Mouse (Mus musculus) heart, embryonic 11.5 days (tissue): ENCODE measurements around the gene Chka. TPM values are rescaled to one million over a fixed set of nuclear protein-coding genes. Genes with fewer than 3 reads are reported as not detected.
A peak's percentile ranks its signal among the peaks of the same experiment; 100 is the strongest.

Experiments used
- ATAC-seq: fragments of 200-750 bp; cut with Nextera tagmentation; replicated peaks from 2 replicates; pipeline ENCODE4 v1.8.0; 2017; ENCODE audit warnings: moderate library complexity; ENCODE audit not compliant: insufficient number of reproducible peaks, low FRiP score, low TSS enrichment
- H3K27ac ChIP-seq: fragments of 300-500 bp; sonication (generic); 2 replicates; pipeline ENCODE4 v1.5.1; 2014; ENCODE audit warnings: mild to moderate bottlenecking, low read depth, low read length
- H3K27me3 ChIP-seq: fragments of 300-500 bp; sonication (generic); 2 replicates; pipeline ENCODE4 v1.6.1; 2014; ENCODE audit warnings: mild to moderate bottlenecking, low read length, mixed read lengths; ENCODE audit not compliant: control insufficient read depth, insufficient read depth
- H3K36me3 ChIP-seq: fragments of 300-500 bp; sonication (generic); 2 replicates; pipeline ENCODE4 v1.6.1; 2014; ENCODE audit warnings: mild to moderate bottlenecking, low read length, moderate library complexity, mixed read lengths; ENCODE audit not compliant: control insufficient read depth, insufficient read depth
- H3K4me1 ChIP-seq: fragments of 300-500 bp; sonication (generic); 2 replicates; pipeline ENCODE4 v1.6.1; 2014; ENCODE audit warnings: low read length; ENCODE audit not compliant: control insufficient read depth, insufficient read depth
- H3K4me2 ChIP-seq: fragments of 300-500 bp; sonication (generic); 2 replicates; pipeline ENCODE4 v1.6.1; 2014; ENCODE audit warnings: mild to moderate bottlenecking, moderate library complexity
- H3K4me3 ChIP-seq: fragments of 300-500 bp; sonication (generic); 2 replicates; pipeline ENCODE4 v1.5.1; 2014; ENCODE audit warnings: low read depth, low read length
- H3K9ac ChIP-seq: fragments of 300-500 bp; sonication (generic); 2 replicates; pipeline ENCODE4 v1.6.1; 2014; ENCODE audit warnings: mild to moderate bottlenecking, low read depth, low read length, moderate library complexity
- H3K9me3 ChIP-seq: fragments of 300-500 bp; sonication (generic); replicated peaks from 2 replicates; pipeline ENCODE4 v1.6.1; 2016; ENCODE audit warnings: low read length; ENCODE audit not compliant: control insufficient read depth
- WGBS: fragments of 180-500 bp; shearing (Covaris S2); extraction: QIAGEN DNeasy Blood & Tissue Kit; methylation state at CpG from one replicate; pipeline ENCODE4 v1.1.7; 2014; ENCODE audit not compliant: insufficient replicate concordance; 5-methylcytosine and 5-hydroxymethylcytosine counted together
- polyA plus RNA-seq: library from polyadenylated mRNA; unstranded; fragments of >200 nt; fragmentation: Nextera tagmentation; extraction: Ambion mirVana; gene quantifications from 2 replicates; pipeline ENCODE4 v1.2.1, GENCODE M21; 2014

Chka gene
- polyA plus RNA-seq, 1 experiment from 2014 or later: 26.6 TPM

- Histone ChIP-seq H3K4me3 (no peak overlapping the region), H3K4me2 (no peak overlapping the region), H3K27me3 (no peaks in the 10 kb centered on the region), H3K36me3 (no peaks in the 10 kb centered on the region), H3K27ac (no peak overlapping the region), H3K4me1 (peaks cover 13% of the 10 kb centered on the region), H3K9me3 (no peaks in the 10 kb centered on the region), H3K9ac (no peak overlapping the region)
- no peak for ATAC-seq
- 77% methylated on average over 2 of the region's 2 CpGs for WGBS
Measured at GRCm38 (mm10) chr19:3849251-3849650, 2.3 kb upstream of the Chka start.

- H3K4me2 ChIP-seq: no peak overlapping the region
- WGBS: 38% methylated on average over 5 of the region's 5 CpGs
- H3K27me3 ChIP-seq: no peaks in the 10 kb centered on the region
- no peaks in the 10 kb centered on the region for H3K9me3 ChIP-seq
- H3K4me1 ChIP-seq: peaks cover 13% of the 10 kb centered on the region
- H3K9ac ChIP-seq: no peak overlapping the region
- H3K36me3 ChIP-seq: no peaks in the 10 kb centered on the region
- ATAC-seq: no peak
- no peak overlapping the region for H3K4me3 ChIP-seq
- 0 out of 2 replicates have a peak overlapping the region, but pooled peaks have one; percentile 22 for H3K27ac ChIP-seq
Measured at GRCm38 (mm10) chr19:3850076-3850475, 1.5 kb upstream of the Chka start.

GRCm38 (mm10) chr19:3850847-3851469 is 615 bp upstream of the Chka start:
- peak; percentile 9; the same call in 1 of the 2 replicates for ATAC-seq
- WGBS: 5% methylated on average over 19 of the region's 19 CpGs

GRCm38 (mm10) chr19:3851979-3852681 is 557 bp downstream of the Chka start:
- H3K27ac ChIP-seq: peak overlapping the region; percentile 98
- H3K9me3 ChIP-seq: no peaks in the 10 kb centered on the region
- WGBS: under 1% methylated on average over 56 of the region's 74 CpGs
- no peaks in the 10 kb centered on the region for H3K27me3 ChIP-seq
- peak overlapping the region; percentile 76 for H3K4me3 ChIP-seq
- peak overlapping the region; percentile 82 for H3K9ac ChIP-seq
- no peaks in the 10 kb centered on the region for H3K36me3 ChIP-seq
- ATAC-seq: peak; percentile 19; the same call in 1 of the 2 replicates
- peaks cover 20% of the 10 kb centered on the region for H3K4me1 ChIP-seq
- peak overlapping the region; percentile 82 for H3K4me2 ChIP-seq

More at GRCm38 (mm10) chr19:3850847-3851469, 615 bp upstream of the Chka start:
- Histone ChIP-seq H3K27ac (peak overlapping the region; percentile 98), H3K27me3 (no peaks in the 10 kb centered on the region), H3K9ac (peak overlapping the region; percentile 47; the same call in 1 of the 2 replicates), H3K4me3 (peak overlapping the region; percentile 76), H3K4me2 (peak overlapping the region; percentile 82), H3K36me3 (no peaks in the 10 kb centered on the region), H3K9me3 (no peaks in the 10 kb centered on the region), H3K4me1 (peaks cover 20% of the 10 kb centered on the region)

GRCm38 (mm10) chr19:3853121-3853520 is 1.5 kb downstream of the Chka start:
- Histone ChIP-seq H3K27ac (no peak overlapping the region), H3K4me1 (peaks cover 20% of the 10 kb centered on the region), H3K36me3 (no peaks in the 10 kb centered on the region), H3K9ac (no peak overlapping the region), H3K4me2 (peak overlapping the region; percentile 82), H3K9me3 (no peaks in the 10 kb centered on the region), H3K4me3 (peak overlapping the region; percentile 76), H3K27me3 (no peaks in the 10 kb centered on the region)
- WGBS: 89% methylated on average over 10 of the region's 10 CpGs
- ATAC-seq: no peak

- Histone ChIP-seq H3K27me3 (no peaks in the 10 kb centered on the region), H3K36me3 (no peaks in the 10 kb centered on the region), H3K9me3 (no peaks in the 10 kb centered on the region), H3K4me3 (no peak overlapping the region), H3K4me2 (no peak overlapping the region), H3K9ac (no peak overlapping the region), H3K27ac (no peak overlapping the region), H3K4me1 (peaks cover 20% of the 10 kb centered on the region)
- WGBS: 91% methylated on average over 1 of the region's 1 CpGs
- no peak for ATAC-seq
Measured at GRCm38 (mm10) chr19:3853891-3854290, 2.3 kb downstream of the Chka start.

GRCm38 (mm10) chr19:3855091-3855490 is 3.5 kb downstream of the Chka start:
- ATAC-seq: no peak
- H3K4me2 ChIP-seq: no peak overlapping the region
- H3K9me3 ChIP-seq: no peaks in the 10 kb centered on the region
- no peak overlapping the region for H3K4me3 ChIP-seq
- no peak overlapping the region for H3K27ac ChIP-seq
- no peaks in the 10 kb centered on the region for H3K27me3 ChIP-seq
- peaks cover 20% of the 10 kb centered on the region for H3K4me1 ChIP-seq
- WGBS: 76% methylated on average over 6 of the region's 6 CpGs
- H3K36me3 ChIP-seq: no peaks in the 10 kb centered on the region
- H3K9ac ChIP-seq: no peak overlapping the region

- no peak overlapping the region for H3K4me3 ChIP-seq
- H3K9me3 ChIP-seq: no peaks in the 10 kb centered on the region
- no peaks in the 10 kb centered on the region for H3K36me3 ChIP-seq
- peaks cover 16% of the 10 kb centered on the region for H3K4me1 ChIP-seq
- WGBS: 22% methylated on average over 4 of the region's 4 CpGs
- H3K4me2 ChIP-seq: no peak overlapping the region
- H3K9ac ChIP-seq: no peak overlapping the region
- H3K27ac ChIP-seq: no peak overlapping the region
- H3K27me3 ChIP-seq: no peaks in the 10 kb centered on the region
- ATAC-seq: no peak
Measured at GRCm38 (mm10) chr19:3855601-3856000, 4.0 kb downstream of the Chka start.
